Mouse (Mus musculus) heart, embryonic 16.5 days (tissue): ENCODE data around the gene Psmd5. TPM values are rescaled to one million over a fixed set of nuclear protein-coding genes. Genes with fewer than 3 reads are reported as not detected.

Source experiments
- ATAC-seq: fragments of 200-750 bp; cut with Nextera tagmentation; replicated peaks from 2 replicates; pipeline ENCODE4 v1.8.0; 2017; ENCODE audit warnings: moderate number of reproducible peaks; ENCODE audit not compliant: insufficient read depth, low FRiP score; ENCODE audit errors: extremely low read depth
- H3K27ac ChIP-seq: fragments of 300-500 bp; sonication (generic); 2 replicates; pipeline ENCODE4 v1.5.1; 2014; ENCODE audit warnings: mild to moderate bottlenecking, low read length, control low read depth, moderate library complexity
- H3K27me3 ChIP-seq: fragments of 300-500 bp; sonication (generic); 2 replicates; pipeline ENCODE4 v1.6.1; 2014; ENCODE audit warnings: low read length, mixed read lengths; ENCODE audit not compliant: control insufficient read depth, insufficient read depth
- H3K36me3 ChIP-seq: fragments of 300-500 bp; sonication (generic); 2 replicates; pipeline ENCODE4 v1.6.1; 2014; ENCODE audit not compliant: control insufficient read depth, insufficient read depth
- H3K4me1 ChIP-seq: fragments of 300-500 bp; sonication (generic); 2 replicates; pipeline ENCODE4 v1.6.1; 2014; ENCODE audit warnings: low read length, mixed read lengths; ENCODE audit not compliant: control insufficient read depth, insufficient read depth
- H3K4me2 ChIP-seq: fragments of 300-500 bp; sonication (generic); 2 replicates; pipeline ENCODE4 v1.6.1; 2014; ENCODE audit warnings: low read depth, mild to moderate bottlenecking, control low read depth, low read length
- H3K4me3 ChIP-seq: fragments of 300-500 bp; sonication (generic); 2 replicates; pipeline ENCODE4 v1.5.1; 2014; ENCODE audit warnings: mild to moderate bottlenecking, control low read depth, low read length
- H3K9ac ChIP-seq: fragments of 300-500 bp; sonication (generic); 2 replicates; pipeline ENCODE4 v1.6.1; 2014; ENCODE audit warnings: low read length, control low read depth
- H3K9me3 ChIP-seq: fragments of 300-500 bp; sonication (generic); replicated peaks from 2 replicates; pipeline ENCODE4 v1.6.1; 2016; ENCODE audit warnings: low read length; ENCODE audit not compliant: control insufficient read depth
- WGBS: fragments of 180-500 bp; shearing (Covaris S2); extraction: QIAGEN DNeasy Blood & Tissue Kit; methylation state at CpG from one replicate; pipeline ENCODE4 v1.1.7; 2014; 5-methylcytosine and 5-hydroxymethylcytosine counted together
- polyA plus RNA-seq: library from polyadenylated mRNA; unstranded; fragments of >200 nt; fragmentation: Nextera tagmentation; extraction: Ambion mirVana; gene quantifications from 2 replicates; pipeline ENCODE4 v1.2.1, GENCODE M21; 2015

Gene Psmd5
- polyA plus RNA-seq, 1 experiment from 2014 or later = 57.4 TPM

DNA sequence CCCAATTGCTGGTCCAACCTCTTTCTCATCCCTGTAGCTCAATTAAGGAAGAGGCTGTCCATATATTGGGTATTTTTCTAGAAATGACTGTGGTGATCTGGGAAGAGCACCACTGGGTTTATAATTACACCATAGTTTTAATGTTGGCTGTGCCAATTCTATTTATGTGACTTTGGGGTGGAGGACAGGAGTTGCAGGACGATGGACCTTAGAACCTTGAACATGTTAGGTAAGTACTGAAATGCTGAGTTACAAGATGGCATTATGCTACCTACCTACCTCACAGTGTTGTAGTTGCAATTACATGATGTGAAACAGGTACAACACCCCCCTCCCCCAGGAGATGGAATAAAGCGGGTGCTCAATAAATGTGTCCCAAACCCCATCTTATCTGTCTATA is 8.0 kb upstream of the Psmd5 start:
- ATAC-seq = no peak
- Histone ChIP-seq H3K27ac (no peak overlapping the region), H3K27me3 (no peaks in the 10 kb centered on the region), H3K9me3 (no peaks in the 10 kb centered on the region), H3K36me3 (no peaks in the 10 kb centered on the region), H3K4me1 (no peaks in the 10 kb centered on the region), H3K4me3 (no peak overlapping the region), H3K4me2 (no peak overlapping the region), H3K9ac (no peak overlapping the region)
- 86% methylated on average over 2 of the region's 2 CpGs for WGBS

DNA sequence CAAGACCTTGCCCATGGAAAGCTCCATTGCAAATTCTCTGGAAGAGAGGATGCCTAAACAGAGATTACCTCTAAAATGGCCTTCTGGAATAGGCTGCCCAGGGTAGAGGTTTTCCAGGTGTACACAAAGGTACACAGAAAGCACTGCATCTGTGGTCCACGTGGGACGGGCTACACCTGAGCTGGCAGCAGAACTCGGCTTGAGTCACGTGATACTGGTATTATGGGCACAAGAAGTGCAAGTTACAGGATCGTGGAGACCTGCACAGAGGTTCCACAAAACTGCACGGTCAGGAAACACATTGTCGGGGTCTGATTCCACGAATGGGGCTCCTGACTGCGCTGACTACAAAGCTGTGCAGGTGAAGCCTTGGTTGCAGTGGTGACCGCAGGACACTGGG is 5.3 kb upstream of the Psmd5 start:
- H3K4me1 ChIP-seq = no peaks in the 10 kb centered on the region
- no peak overlapping the region for H3K9ac ChIP-seq
- no peak overlapping the region for H3K4me2 ChIP-seq
- H3K4me3 ChIP-seq = no peak overlapping the region
- WGBS = 82% methylated on average over 10 of the region's 10 CpGs
- ATAC-seq = no peak
- H3K9me3 ChIP-seq = no peaks in the 10 kb centered on the region
- H3K27ac ChIP-seq = no peak overlapping the region
- H3K27me3 ChIP-seq = peaks cover 2% of the 10 kb centered on the region; the same call in 1 of the 2 replicates
- H3K36me3 ChIP-seq = no peaks in the 10 kb centered on the region

DNA sequence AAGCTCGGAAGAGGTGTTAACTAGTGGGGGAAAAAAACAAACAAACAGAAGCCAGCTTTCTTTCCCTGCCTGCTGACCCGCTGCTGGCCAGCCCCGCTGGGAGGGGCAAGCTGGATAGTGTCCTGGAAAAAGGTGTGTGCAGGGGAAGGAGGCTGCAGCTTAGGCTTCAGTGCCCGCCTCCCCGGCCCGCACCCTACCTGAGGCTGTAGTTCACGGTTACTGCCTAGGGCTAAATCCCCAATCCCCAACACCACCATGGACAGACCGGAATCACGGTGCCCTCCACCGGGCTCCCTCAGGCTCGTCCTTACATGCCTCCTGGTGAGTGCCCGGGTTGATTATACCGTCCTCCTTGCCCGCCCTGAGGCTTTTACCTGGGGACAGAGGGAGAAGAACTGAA is 497 bp downstream of the Psmd5 start, which contains the start of gene Cutal:
Gene Cutal (plus strand): TSS at position 126 of the 400 bp plus-strand sequence.
- Histone ChIP-seq H3K4me2 (peak within 1 kb of the TSS; percentile 67), H3K36me3 (no peaks in the 10 kb centered on the region), H3K27ac (no peak within 1 kb of the TSS), H3K4me1 (peaks cover 18% of the 10 kb centered on the region), H3K4me3 (peak within 1 kb of the TSS; percentile 39), H3K9me3 (no peaks in the 10 kb centered on the region), H3K9ac (peak within 1 kb of the TSS; percentile 59), H3K27me3 (peaks cover 8% of the 10 kb centered on the region; the same call in 1 of the 2 replicates)
- WGBS = 7% methylated on average over 14 of the region's 14 CpGs
- ATAC-seq = no peak

DNA sequence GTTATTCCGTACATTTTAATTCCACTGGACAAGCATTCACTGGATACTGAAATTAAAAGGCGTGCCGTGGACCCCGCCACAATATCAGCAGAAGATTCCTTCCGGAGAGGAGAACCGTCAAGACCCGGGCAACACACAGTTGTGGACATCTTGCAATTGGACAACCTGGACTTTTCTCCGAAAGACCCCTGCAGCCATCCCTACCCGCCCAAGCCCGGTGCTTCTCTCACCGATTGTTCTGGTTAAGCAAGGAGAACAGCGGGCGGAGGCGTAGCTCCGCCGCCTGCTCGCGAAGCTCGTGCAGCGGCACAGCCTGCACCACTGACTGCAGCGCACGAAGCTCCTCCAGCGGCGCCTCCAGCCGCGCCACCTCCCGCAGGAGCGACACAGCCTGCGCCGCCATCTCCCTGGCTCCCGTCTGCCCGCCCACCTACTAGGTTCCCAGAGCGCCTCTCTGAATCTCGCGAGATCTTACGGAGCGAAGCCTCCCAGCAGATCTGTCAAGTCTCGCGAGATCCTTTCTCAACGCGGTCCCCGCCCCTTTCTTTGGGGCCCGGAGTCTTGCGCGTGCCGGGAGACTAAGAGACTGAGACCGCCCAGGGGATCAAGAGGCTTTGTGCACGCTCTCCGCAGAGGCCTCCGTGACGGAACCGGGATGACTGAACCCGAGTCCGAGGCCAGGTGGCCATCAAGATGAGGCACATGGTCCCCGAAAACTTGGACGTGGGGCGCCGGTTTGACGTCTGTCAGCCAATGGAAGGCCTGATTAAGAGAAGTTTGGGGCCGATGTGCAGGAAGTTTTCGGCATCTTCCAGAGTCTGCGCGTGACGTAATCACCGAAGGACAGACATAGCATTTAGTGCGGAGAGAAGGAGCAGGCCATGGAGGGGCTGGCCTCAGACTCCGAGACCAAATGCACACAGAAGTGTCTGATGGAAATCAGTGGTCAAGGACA is 4.0 kb downstream of the Psmd5 start:
- Histone ChIP-seq H3K36me3 (peaks cover 1% of the 10 kb centered on the region; the same call in 1 of the 2 replicates), H3K4me2 (peak overlapping the region; percentile 77), H3K9ac (peak overlapping the region; percentile 92), H3K4me3 (peak overlapping the region; percentile 82), H3K27me3 (peaks cover 8% of the 10 kb centered on the region; the same call in 1 of the 2 replicates), H3K27ac (peak overlapping the region; percentile 97), H3K9me3 (no peaks in the 10 kb centered on the region), H3K4me1 (peaks cover 19% of the 10 kb centered on the region)
- ATAC-seq = peak; percentile 98
- under 1% methylated on average over 67 of the region's 67 CpGs for WGBS

DNA sequence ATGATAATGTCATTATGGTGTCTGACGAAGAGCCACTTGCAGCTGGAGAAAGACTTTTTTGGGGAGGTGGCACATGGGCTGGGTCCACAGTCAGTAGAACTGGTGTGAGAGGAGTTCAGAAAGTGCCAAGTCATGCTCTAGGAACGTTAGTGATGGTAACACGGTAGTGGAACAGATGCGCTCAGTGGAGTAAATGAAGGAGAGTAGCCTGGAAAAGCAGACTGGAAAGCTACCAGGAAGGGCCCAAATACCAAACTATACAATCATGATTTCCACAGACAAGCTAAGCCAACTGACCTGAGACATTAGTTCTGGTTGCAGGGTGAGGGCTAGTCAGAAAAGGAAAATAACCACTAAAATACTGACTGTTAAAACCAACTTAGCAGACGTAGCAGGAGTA is 5.1 kb downstream of the Psmd5 start:
- H3K27ac ChIP-seq = no peak overlapping the region
- H3K9me3 ChIP-seq = no peaks in the 10 kb centered on the region
- no peak for ATAC-seq
- H3K4me1 ChIP-seq = peaks cover 19% of the 10 kb centered on the region
- H3K4me2 ChIP-seq = peak overlapping the region; percentile 72
- H3K36me3 ChIP-seq = peaks cover 12% of the 10 kb centered on the region
- peak overlapping the region; percentile 43 for H3K4me3 ChIP-seq
- H3K27me3 ChIP-seq = 0 out of 2 replicates have a peak, but pooled peaks cover 5% of the 10 kb centered on the region
- 32% methylated on average over 5 of the region's 5 CpGs for whole genome bisulfite sequencing
- peak overlapping the region; percentile 42; the same call in 1 of the 2 replicates for H3K9ac ChIP-seq

DNA sequence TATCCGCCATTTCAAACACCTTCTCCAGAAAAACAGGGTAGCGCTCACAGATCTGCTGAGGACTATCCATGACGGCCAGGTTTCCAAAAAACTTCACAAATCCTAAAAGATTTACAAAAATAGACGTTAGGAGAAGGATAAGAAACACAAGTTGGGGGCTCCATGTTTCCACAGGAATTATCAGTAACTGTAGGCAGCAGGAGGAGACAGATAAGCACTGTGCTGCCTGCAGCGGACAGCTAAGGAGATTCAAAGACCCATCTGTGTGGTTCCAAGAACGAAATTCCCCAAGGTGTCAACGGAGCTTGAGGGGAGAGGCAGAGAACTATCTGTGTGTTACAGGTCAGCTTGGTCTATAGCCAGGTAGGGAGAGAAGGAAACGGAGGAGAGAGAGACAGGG is 17.0 kb downstream of the Psmd5 start:
- Histone ChIP-seq H3K4me3 (no peak overlapping the region), H3K4me2 (no peak overlapping the region), H3K9ac (no peak overlapping the region), H3K27ac (no peak overlapping the region), H3K27me3 (no peaks in the 10 kb centered on the region), H3K9me3 (no peaks in the 10 kb centered on the region), H3K4me1 (no peaks in the 10 kb centered on the region), H3K36me3 (peaks cover 67% of the 10 kb centered on the region)
- ATAC-seq = no peak
- WGBS = 71% methylated on average over 8 of the region's 8 CpGs

DNA sequence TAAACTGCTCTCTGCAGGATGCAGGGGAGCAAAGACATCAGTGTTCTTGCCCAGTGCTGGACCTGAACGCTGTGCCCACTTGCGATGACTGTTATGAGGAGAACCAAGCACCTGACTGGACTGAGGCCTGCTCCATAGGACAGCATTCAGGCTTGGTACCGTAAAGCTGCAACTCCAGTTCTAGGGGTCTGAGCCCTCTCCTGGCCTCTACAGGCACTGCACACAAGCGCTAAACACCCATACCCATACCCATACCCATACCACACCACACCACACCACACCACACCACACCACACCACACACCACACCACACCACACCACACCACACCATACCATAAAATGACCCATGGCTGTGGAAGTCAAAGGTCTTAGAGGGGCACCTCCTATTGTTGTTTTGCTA is 19.5 kb downstream of the Psmd5 start:
- no peaks in the 10 kb centered on the region for H3K4me1 ChIP-seq
- H3K9me3 ChIP-seq = no peaks in the 10 kb centered on the region
- ATAC-seq = no peak
- H3K36me3 ChIP-seq = peaks cover 71% of the 10 kb centered on the region
- no peaks in the 10 kb centered on the region for H3K27me3 ChIP-seq
- 97% methylated on average over 4 of the region's 4 CpGs for WGBS
- H3K4me2 ChIP-seq = no peak overlapping the region
- no peak overlapping the region for H3K4me3 ChIP-seq
- H3K27ac ChIP-seq = no peak overlapping the region
- H3K9ac ChIP-seq = no peak overlapping the region

DNA sequence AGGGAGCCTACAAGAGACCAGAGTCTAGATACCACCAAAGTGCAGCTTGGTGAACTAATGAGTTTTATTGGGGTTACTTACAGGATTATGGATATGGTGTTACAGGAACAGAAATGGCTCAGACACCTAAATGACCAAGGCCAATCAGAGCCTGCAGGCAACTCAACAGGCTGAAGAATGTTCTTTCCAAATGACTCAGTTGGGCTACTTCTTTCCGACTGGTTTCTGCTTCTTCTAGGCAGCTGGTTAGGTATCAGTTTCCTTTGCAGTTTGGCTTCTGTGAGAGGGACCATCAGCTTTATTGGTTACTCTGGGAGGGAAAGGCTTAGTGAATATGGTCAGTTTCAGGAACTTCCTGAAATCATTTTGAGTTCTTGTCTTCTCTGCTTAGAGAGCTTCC is 27.1 kb downstream of the Psmd5 start:
- no peak for ATAC-seq
- no peaks in the 10 kb centered on the region for H3K27me3 ChIP-seq
- no peaks in the 10 kb centered on the region for H3K9me3 ChIP-seq
- peaks cover 17% of the 10 kb centered on the region for H3K36me3 ChIP-seq
- WGBS = 86% methylated on average over 1 of the region's 1 CpGs
- no peak overlapping the region for H3K4me3 ChIP-seq
- no peak overlapping the region for H3K4me2 ChIP-seq
- no peak overlapping the region for H3K27ac ChIP-seq
- H3K4me1 ChIP-seq = no peaks in the 10 kb centered on the region
- no peak overlapping the region for H3K9ac ChIP-seq

DNA sequence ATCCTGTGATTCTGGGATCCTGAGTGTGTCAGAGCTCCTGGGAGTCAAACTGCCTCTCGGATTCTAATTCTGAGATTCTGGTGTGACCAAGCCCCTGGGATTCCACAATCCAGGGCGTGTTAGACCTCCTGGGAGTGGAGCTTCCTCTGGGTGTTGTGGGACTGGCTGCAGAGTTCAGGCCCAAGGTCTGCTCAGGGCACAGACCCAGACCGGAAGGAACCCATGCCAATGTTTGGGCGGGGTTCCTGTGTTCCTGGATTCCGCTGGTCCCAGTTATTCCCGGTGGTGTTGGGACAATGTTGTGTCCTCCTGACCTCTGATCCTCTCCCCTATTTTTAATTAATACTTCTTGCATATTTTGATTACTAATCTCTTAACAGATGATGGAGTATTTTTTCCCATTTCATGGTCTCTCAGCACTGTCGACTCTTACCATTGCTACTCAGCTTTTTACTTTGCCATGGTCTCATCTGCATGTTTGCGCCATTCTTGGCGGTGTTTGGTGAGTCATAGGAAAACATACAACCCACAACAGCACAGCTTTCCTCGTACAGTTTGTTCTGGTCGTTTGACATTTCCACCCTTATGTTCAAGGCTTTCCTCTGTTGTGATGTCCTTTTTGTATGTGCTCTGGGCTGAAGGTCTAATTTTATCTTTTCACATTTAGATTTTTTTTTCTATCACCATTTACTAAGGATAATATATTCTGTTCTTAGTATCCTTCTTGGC is 31.4 kb downstream of the Psmd5 start:
- Histone ChIP-seq H3K4me3 (no peak overlapping the region), H3K9ac (no peak overlapping the region), H3K4me1 (no peaks in the 10 kb centered on the region), H3K9me3 (no peaks in the 10 kb centered on the region), H3K27ac (no peak overlapping the region), H3K4me2 (no peak overlapping the region), H3K36me3 (no peaks in the 10 kb centered on the region), H3K27me3 (no peaks in the 10 kb centered on the region)
- 75% methylated on average over 11 of the region's 11 CpGs for WGBS
- ATAC-seq = no peak
